Mouse (Mus musculus) cerebellum, postnatal 4 days (tissue): ENCODE results near the gene Gm28870.
"Not testable (repeated sequence)": the region's sequence is repeated elsewhere in the genome, so short reads cannot be mapped to it uniquely, and the experiment has no call there.

ENCODE experiments used
- DNase-seq, 2 experiments: peaks; one replicate each; pipeline ENCODE4 v3.0.0; 2022; ENCODE audit warnings: low spot score in 2 of 2, mixed read lengths in 1 of 2

Gene Gm28870

GRCm38 (mm10) chrY:50096976-50097375 is at the start of gene Gm28870:
Gene Gm28870, plus strand, starts transcription at chrY:50097276.
- DNase-seq = not testable (repeated sequence)
